8 mouse cellular contexts compared by ENCODE assay signal in genomic region chr10:117845597-117846259, GRCm38 (mm10). TPM values are rescaled to one million over a fixed set of nuclear protein-coding genes. Genes with fewer than 3 reads are reported as not detected.
DNase-seq lines count a peak whose midpoint lies in the region; ATAC-seq lines count a peak whose summit lies in the region.

Gene Rap1b (minus strand): TSS chr10:117846035.

- H3K9me3 ChIP-seq in heart, embryonic 14.5 days (ENCODE audit: control insufficient read depth, low read length): no peaks in the 10 kb centered on the region
- H3K9me3 ChIP-seq in liver, embryonic 13.5 days (replicated peaks): no peaks in the 10 kb centered on the region
- no peaks in the 10 kb centered on the region for H3K9me3 ChIP-seq in stomach, embryonic 16.5 days (replicated peaks; ENCODE audit: control insufficient read depth, low read length)

- peak within 1 kb of the TSS; percentile 90 for H3K4me3 ChIP-seq in brown adipose tissue, adult 24 weeks (ENCODE audit: insufficient read depth, low read depth, low read length)
- peak within 1 kb of the TSS; percentile 85 to 96 for H3K4me3 ChIP-seq in heart, embryonic 14.5 days (ENCODE audit: control insufficient read depth in 1 of 2, insufficient read depth in 1 of 2, low read depth in 1 of 2, low read length in 2 of 2)
- peak within 1 kb of the TSS; percentile 93 for H3K4me3 ChIP-seq in liver, embryonic 13.5 days (replicated peaks)
- peak within 1 kb of the TSS; percentile 85 for H3K4me3 ChIP-seq in stomach, embryonic 16.5 days (replicated peaks; ENCODE audit: low read length)

- no peaks in the 10 kb centered on the region for H3K36me3 ChIP-seq in heart, embryonic 14.5 days (ENCODE audit: control insufficient read depth, insufficient read depth, low read length)
- H3K36me3 ChIP-seq in liver, embryonic 13.5 days: no peaks in the 10 kb centered on the region
- H3K36me3 ChIP-seq in stomach, embryonic 16.5 days (ENCODE audit: control insufficient read depth, insufficient read depth, low read length): no peaks in the 10 kb centered on the region

- peaks cover 4% of the 10 kb centered on the region for H3K4me1 ChIP-seq in brown adipose tissue, adult 24 weeks (ENCODE audit: control insufficient read depth, insufficient read depth, insufficient read length, low read length)
- peaks cover 3 to 35% of the 10 kb centered on the region in 2 experiments for H3K4me1 ChIP-seq in heart, embryonic 14.5 days (ENCODE audit: control insufficient read depth in 2 of 2, insufficient read depth in 2 of 2, low read length in 2 of 2)
- peaks cover 43% of the 10 kb centered on the region for H3K4me1 ChIP-seq in liver, embryonic 13.5 days (replicated peaks)
- H3K4me1 ChIP-seq in stomach, embryonic 16.5 days (ENCODE audit: control insufficient read depth, insufficient read depth, low read length): peaks cover 14% of the 10 kb centered on the region

- no peaks in the 10 kb centered on the region for H3K27me3 ChIP-seq in heart, embryonic 14.5 days (ENCODE audit: control insufficient read depth, insufficient read depth, low read length)
- no peaks in the 10 kb centered on the region for H3K27me3 ChIP-seq in liver, embryonic 13.5 days
- no peaks in the 10 kb centered on the region for H3K27me3 ChIP-seq in stomach, embryonic 16.5 days (ENCODE audit: control insufficient read depth, insufficient read depth, low read length)

- DNase-seq in CD4-positive, CD25-positive, alpha-beta regulatory T cell, adult 2 months (ENCODE audit: low read depth, low spot score): peak; percentile 97
- peak; percentile 72 for DNase-seq in fibroblast of lung, adult 2 months (ENCODE audit: low read depth)
- peak; percentile 98 for DNase-seq in kidney, postnatal 14 days
- DNase-seq in liver, embryonic 13.5 days: peak; percentile 94
- peak; percentile 96 for DNase-seq in neural tube, embryonic 10.5 days (ENCODE audit: extremely low spot score, low spot score)

- peak; percentile 96 for ATAC-seq in heart, embryonic 14.5 days (ENCODE audit: insufficient number of reproducible peaks, insufficient read depth, low FRiP score, low read depth)
- ATAC-seq in liver, embryonic 13.5 days (ENCODE audit: low read depth): peak; percentile 94
- ATAC-seq in stomach, embryonic 16.5 days (ENCODE audit: insufficient read depth, low FRiP score): peak; percentile 95

- H3K9ac ChIP-seq in heart, embryonic 14.5 days (ENCODE audit: low read length): peak within 1 kb of the TSS; percentile 99
- peak within 1 kb of the TSS; percentile 98 for H3K9ac ChIP-seq in liver, embryonic 13.5 days
- H3K9ac ChIP-seq in stomach, embryonic 16.5 days (ENCODE audit: low read length): peak within 1 kb of the TSS; percentile 99

- H3K27ac ChIP-seq in brown adipose tissue, adult 24 weeks (replicated peaks; ENCODE audit: low read depth, low read length): peak within 1 kb of the TSS; percentile 95
- H3K27ac ChIP-seq in heart, embryonic 14.5 days (replicated peaks in 1 of 2; ENCODE audit: control insufficient read depth in 1 of 2, insufficient read depth in 1 of 2, low read depth in 2 of 2, low read length in 2 of 2): peak within 1 kb of the TSS; percentile 88 to 98
- H3K27ac ChIP-seq in liver, embryonic 13.5 days: peak within 1 kb of the TSS; percentile 95
- peak within 1 kb of the TSS; percentile 98 for H3K27ac ChIP-seq in stomach, embryonic 16.5 days (ENCODE audit: low read length)

- H3K4me2 ChIP-seq in heart, embryonic 14.5 days (ENCODE audit: low read length): peak within 1 kb of the TSS; percentile 74
- H3K4me2 ChIP-seq in liver, embryonic 13.5 days: peak within 1 kb of the TSS; percentile 93
- peak within 1 kb of the TSS; percentile 72 for H3K4me2 ChIP-seq in stomach, embryonic 16.5 days (ENCODE audit: low read depth, low read length)

- WGBS in heart, embryonic 14.5 days: under 1% methylated on average over 89 of the region's 112 CpGs
- under 1% methylated on average over 103 of the region's 112 CpGs for WGBS in liver, embryonic 13.5 days (ENCODE audit: insufficient replicate concordance)
- under 1% methylated on average over 86 of the region's 112 CpGs for WGBS in stomach, embryonic 16.5 days

RNA-seq across cellular contexts. Expression of gene Rap1b, which starts in this region (rescaled TPM):
- 55.2 and 55.3 TPM in 2 replicates for polyA plus RNA-seq in brown adipose tissue, adult 24 weeks (2012; ENCODE audit: insufficient read depth, insufficient read length, missing spikeins)
- polyA plus RNA-seq in heart, embryonic 14.5 days (2014; fragmentation: Nextera tagmentation; extraction: Ambion mirVana): 133 and 143 TPM in 2 replicates
- 132 and 152 TPM in 2 replicates for polyA plus RNA-seq in liver, embryonic 13.5 days (2015; fragmentation: Nextera tagmentation; extraction: Ambion mirVana)
- 166 and 176 TPM in 2 replicates for polyA plus RNA-seq in stomach, embryonic 16.5 days (2015; fragmentation: Nextera tagmentation; extraction: Ambion mirVana)

Comparison
In these comparisons a context has a peak if more than half of its experiments do, and no peak if none do; other contexts are left out.
1. Peak in every context shown above with its lines: DNase-seq, ATAC-seq, H3K4me3 ChIP-seq and H3K27ac ChIP-seq.